Mouse (Mus musculus) adipocyte (in vitro differentiated cells): ENCODE results near the gene Plxna4.

Source experiments
- DNase-seq: peaks from one replicate; pipeline ENCODE4 v3.0.0-alpha.2; 2016; ENCODE audit warnings: low spot score

The Plxna4 gene

GRCm38 (mm10) chr6:32346015-32346414 lies 242.0 kb downstream of the Plxna4 start:
- no peak for DNase-seq

- no peak for DNase-seq
Measured at GRCm38 (mm10) chr6:32342727-32343126, 245.3 kb downstream of the Plxna4 start.

GRCm38 (mm10) chr6:32342272-32342671 lies 245.7 kb downstream of the Plxna4 start:
- no peak for DNase-seq

GRCm38 (mm10) chr6:32338416-32338943 lies 249.5 kb downstream of the Plxna4 start:
- DNase-seq: no peak

- no peak for DNase-seq
Measured at GRCm38 (mm10) chr6:32331281-32331680, 256.7 kb downstream of the Plxna4 start.

GRCm38 (mm10) chr6:32330034-32330795 lies 257.8 kb downstream of the Plxna4 start:
- no peak for DNase-seq

GRCm38 (mm10) chr6:32328028-32328427 lies 260.0 kb downstream of the Plxna4 start:
- DNase-seq: peak; percentile 80

GRCm38 (mm10) chr6:32327173-32327572 lies 260.8 kb downstream of the Plxna4 start:
- no peak for DNase-seq

GRCm38 (mm10) chr6:32326406-32326805 lies 261.6 kb downstream of the Plxna4 start:
- no peak for DNase-seq

GRCm38 (mm10) chr6:32325851-32326250 lies 262.1 kb downstream of the Plxna4 start:
- no peak for DNase-seq

GRCm38 (mm10) chr6:32321187-32321586 lies 266.8 kb downstream of the Plxna4 start:
- DNase-seq: no peak

GRCm38 (mm10) chr6:32320254-32320653 lies 267.7 kb downstream of the Plxna4 start:
- DNase-seq: no peak

GRCm38 (mm10) chr6:32317470-32317869 lies 270.5 kb downstream of the Plxna4 start:
- no peak for DNase-seq

GRCm38 (mm10) chr6:32315011-32315450 lies 273.0 kb downstream of the Plxna4 start:
- no peak for DNase-seq

GRCm38 (mm10) chr6:32309147-32309546 lies 278.8 kb downstream of the Plxna4 start:
- no peak for DNase-seq

GRCm38 (mm10) chr6:32300611-32301010 lies 287.4 kb downstream of the Plxna4 start:
- no peak for DNase-seq

GRCm38 (mm10) chr6:32281457-32281856 lies 306.5 kb downstream of the Plxna4 start:
- DNase-seq: no peak

GRCm38 (mm10) chr6:32280728-32281127 lies 307.3 kb downstream of the Plxna4 start:
- peak; percentile 15 for DNase-seq

GRCm38 (mm10) chr6:32271463-32271862 lies 316.5 kb downstream of the Plxna4 start:
- DNase-seq: no peak

GRCm38 (mm10) chr6:32266085-32266484 lies 321.9 kb downstream of the Plxna4 start:
- no peak for DNase-seq

- DNase-seq: no peak
Measured at GRCm38 (mm10) chr6:32261339-32261738, 326.7 kb downstream of the Plxna4 start.

GRCm38 (mm10) chr6:32260341-32260740 lies 327.7 kb downstream of the Plxna4 start:
- DNase-seq: no peak

GRCm38 (mm10) chr6:32255191-32255590 lies 332.8 kb downstream of the Plxna4 start:
- no peak for DNase-seq

GRCm38 (mm10) chr6:32252168-32252567 lies 335.8 kb downstream of the Plxna4 start:
- no peak for DNase-seq
